Mouse (Mus musculus): ENCODE results near the gene Lmo7. TPM values are rescaled to one million over a fixed set of nuclear protein-coding genes. Genes with fewer than 3 reads are reported as not detected.
A peak's percentile ranks its signal among the peaks of the same experiment; 100 is the strongest.

Gene Lmo7
- polyA plus RNA-seq, 1 experiment, result 6.6 TPM

- no peaks in the 10 kb centered on the region for H3K4me1 ChIP-seq (ENCODE audit: control insufficient read depth, insufficient read depth, insufficient read length, low read length)
- H3K27ac ChIP-seq (replicated peaks; ENCODE audit: low read depth, low read length), result no peak overlapping the region
- H3K4me3 ChIP-seq (ENCODE audit: insufficient read depth, low read depth, low read length), result no peak overlapping the region
Observed at GRCm38 (mm10) chr14:101798766-101799165, 69.0 kb downstream of the Lmo7 start.

GRCm38 (mm10) chr14:101801674-101802073 is 71.9 kb downstream of the Lmo7 start:
- peak overlapping the region; percentile 55 for H3K27ac ChIP-seq (replicated peaks; ENCODE audit: low read depth, low read length)
- H3K4me3 ChIP-seq (ENCODE audit: insufficient read depth, low read depth, low read length), result no peak overlapping the region
- H3K4me1 ChIP-seq (ENCODE audit: control insufficient read depth, insufficient read depth, insufficient read length, low read length), result no peaks in the 10 kb centered on the region

- H3K4me3 ChIP-seq (ENCODE audit: insufficient read depth, low read depth, low read length), result no peak overlapping the region
- H3K4me1 ChIP-seq (ENCODE audit: control insufficient read depth, insufficient read depth, insufficient read length, low read length), result no peaks in the 10 kb centered on the region
- no peak overlapping the region for H3K27ac ChIP-seq (replicated peaks; ENCODE audit: low read depth, low read length)
Observed at GRCm38 (mm10) chr14:101804119-101804518, 74.4 kb downstream of the Lmo7 start.

GRCm38 (mm10) chr14:101804562-101805327 is 75.0 kb downstream of the Lmo7 start:
- Histone ChIP-seq H3K27ac (replicated peaks; ENCODE audit: low read depth, low read length) (no peak overlapping the region), H3K4me1 (ENCODE audit: control insufficient read depth, insufficient read depth, insufficient read length, low read length) (no peaks in the 10 kb centered on the region), H3K4me3 (ENCODE audit: insufficient read depth, low read depth, low read length) (no peak overlapping the region)

GRCm38 (mm10) chr14:101805328-101805697 is 75.6 kb downstream of the Lmo7 start:
- H3K27ac ChIP-seq (replicated peaks; ENCODE audit: low read depth, low read length), result no peak overlapping the region
- no peaks in the 10 kb centered on the region for H3K4me1 ChIP-seq (ENCODE audit: control insufficient read depth, insufficient read depth, insufficient read length, low read length)
- no peak overlapping the region for H3K4me3 ChIP-seq (ENCODE audit: insufficient read depth, low read depth, low read length)

- Histone ChIP-seq H3K4me1 (ENCODE audit: control insufficient read depth, insufficient read depth, insufficient read length, low read length) (no peaks in the 10 kb centered on the region), H3K4me3 (ENCODE audit: insufficient read depth, low read depth, low read length) (no peak overlapping the region), H3K27ac (replicated peaks; ENCODE audit: low read depth, low read length) (no peak overlapping the region)
Observed at GRCm38 (mm10) chr14:101806058-101806457, 76.3 kb downstream of the Lmo7 start.

- no peak overlapping the region for H3K27ac ChIP-seq (replicated peaks; ENCODE audit: low read depth, low read length)
- H3K4me3 ChIP-seq (ENCODE audit: insufficient read depth, low read depth, low read length), result no peak overlapping the region
- no peaks in the 10 kb centered on the region for H3K4me1 ChIP-seq (ENCODE audit: control insufficient read depth, insufficient read depth, insufficient read length, low read length)
Observed at GRCm38 (mm10) chr14:101806607-101807006, 76.8 kb downstream of the Lmo7 start.

- H3K4me3 ChIP-seq (ENCODE audit: insufficient read depth, low read depth, low read length), result no peak overlapping the region
- H3K4me1 ChIP-seq (ENCODE audit: control insufficient read depth, insufficient read depth, insufficient read length, low read length), result no peaks in the 10 kb centered on the region; the same call in 1 of the 2 replicates
- H3K27ac ChIP-seq (replicated peaks; ENCODE audit: low read depth, low read length), result no peak overlapping the region
Observed at GRCm38 (mm10) chr14:101816450-101816849, 86.7 kb downstream of the Lmo7 start.

GRCm38 (mm10) chr14:101822390-101822789 is 92.6 kb downstream of the Lmo7 start:
- no peak overlapping the region for H3K4me3 ChIP-seq (ENCODE audit: insufficient read depth, low read depth, low read length)

GRCm38 (mm10) chr14:101822871-101823270 is 93.1 kb downstream of the Lmo7 start:
- peak overlapping the region; percentile 76 for H3K27ac ChIP-seq (replicated peaks; ENCODE audit: low read depth, low read length)
- peaks cover 5% of the 10 kb centered on the region for H3K4me1 ChIP-seq (ENCODE audit: control insufficient read depth, insufficient read depth, insufficient read length, low read length)
- peak overlapping the region; percentile 56 for H3K4me3 ChIP-seq (ENCODE audit: insufficient read depth, low read depth, low read length)

More at GRCm38 (mm10) chr14:101822390-101822789, 92.6 kb downstream of the Lmo7 start:
- Histone ChIP-seq H3K4me1 (ENCODE audit: control insufficient read depth, insufficient read depth, insufficient read length, low read length) (peaks cover 5% of the 10 kb centered on the region), H3K27ac (replicated peaks; ENCODE audit: low read depth, low read length) (peak overlapping the region; percentile 54)

- no peak overlapping the region for H3K4me3 ChIP-seq (ENCODE audit: insufficient read depth, low read depth, low read length)
- H3K27ac ChIP-seq (replicated peaks; ENCODE audit: low read depth, low read length), result no peak overlapping the region
- peaks cover 13% of the 10 kb centered on the region for H3K4me1 ChIP-seq (ENCODE audit: control insufficient read depth, insufficient read depth, insufficient read length, low read length)
Observed at GRCm38 (mm10) chr14:101829676-101830075, 99.9 kb downstream of the Lmo7 start.

- H3K4me3 ChIP-seq (ENCODE audit: insufficient read depth, low read depth, low read length), result no peak overlapping the region
- H3K4me1 ChIP-seq (ENCODE audit: control insufficient read depth, insufficient read depth, insufficient read length, low read length), result peaks cover 13% of the 10 kb centered on the region
- no peak overlapping the region for H3K27ac ChIP-seq (replicated peaks; ENCODE audit: low read depth, low read length)
Observed at GRCm38 (mm10) chr14:101830116-101830515, 100.4 kb downstream of the Lmo7 start.

- Histone ChIP-seq H3K4me1 (ENCODE audit: control insufficient read depth, insufficient read depth, insufficient read length, low read length) (peaks cover 18% of the 10 kb centered on the region), H3K4me3 (ENCODE audit: insufficient read depth, low read depth, low read length) (no peak overlapping the region), H3K27ac (replicated peaks; ENCODE audit: low read depth, low read length) (no peak overlapping the region)
Observed at GRCm38 (mm10) chr14:101834109-101834508, 104.4 kb downstream of the Lmo7 start.

- Histone ChIP-seq H3K27ac (replicated peaks; ENCODE audit: low read depth, low read length) (no peak overlapping the region), H3K4me1 (ENCODE audit: control insufficient read depth, insufficient read depth, insufficient read length, low read length) (peaks cover 12% of the 10 kb centered on the region)
Observed at GRCm38 (mm10) chr14:101836401-101836800, 106.6 kb downstream of the Lmo7 start.

GRCm38 (mm10) chr14:101837176-101837575 is 107.4 kb downstream of the Lmo7 start:
- Histone ChIP-seq H3K27ac (replicated peaks; ENCODE audit: low read depth, low read length) (no peak overlapping the region), H3K4me3 (ENCODE audit: insufficient read depth, low read depth, low read length) (no peak overlapping the region), H3K4me1 (ENCODE audit: control insufficient read depth, insufficient read depth, insufficient read length, low read length) (peaks cover 12% of the 10 kb centered on the region)

More at GRCm38 (mm10) chr14:101836401-101836800, 106.6 kb downstream of the Lmo7 start:
- H3K4me3 ChIP-seq (ENCODE audit: insufficient read depth, low read depth, low read length), result no peak overlapping the region

GRCm38 (mm10) chr14:101838231-101838839 is 108.6 kb downstream of the Lmo7 start:
- Histone ChIP-seq H3K4me1 (ENCODE audit: control insufficient read depth, insufficient read depth, insufficient read length, low read length) (peaks cover 12% of the 10 kb centered on the region), H3K4me3 (ENCODE audit: insufficient read depth, low read depth, low read length) (peak overlapping the region; percentile 52), H3K27ac (replicated peaks; ENCODE audit: low read depth, low read length) (peak overlapping the region; percentile 77)
